Mouse (Mus musculus): Measurements from ENCODE around the gene Scn5a.

- TF ChIP-seq CTCF (IDR thresholded peaks at IDR 0.05; ENCODE audit: low read depth, low read length) (no peak), EP300 (IDR thresholded peaks at IDR 0.05; ENCODE audit: insufficient read depth, low read depth, low read length) (no peak)
These were observed 81.9 kb downstream of the Scn5a start for GRCm38 (mm10) chr9:119496960-119497359.
